Mouse (Mus musculus): ENCODE data around the gene Itga9. TPM values are rescaled to one million over a fixed set of nuclear protein-coding genes. Genes with fewer than 3 reads are reported as not detected.

Itga9 gene
- polyA plus RNA-seq, 1 experiment from 2014 or later, result 4.0 TPM

DNA sequence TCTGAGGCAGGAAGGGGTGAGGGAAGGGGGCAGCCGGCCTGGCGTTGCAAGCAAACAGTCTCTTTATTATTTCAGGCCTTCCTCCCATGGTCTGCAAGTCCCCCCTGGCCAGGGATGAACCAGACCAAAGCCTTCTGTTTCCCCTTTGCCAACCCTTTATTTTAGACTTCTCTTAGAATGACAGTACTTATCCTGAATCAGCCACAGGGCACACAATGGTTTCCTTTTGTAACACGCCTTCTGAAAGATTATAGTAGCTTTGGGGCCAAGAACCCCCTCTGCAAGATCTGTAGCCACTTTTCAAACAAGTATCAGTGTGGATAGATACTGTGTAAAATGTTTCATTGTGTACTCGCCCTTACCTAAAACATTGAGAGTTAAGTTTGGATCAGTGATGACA is 178.1 kb downstream of the Itga9 start:
- no peaks in the 10 kb centered on the region; the same call in 1 of the 2 replicates for H3K9me3 ChIP-seq (replicated peaks)
- no peaks in the 10 kb centered on the region for H3K36me3 ChIP-seq
- no peak overlapping the region for H3K27ac ChIP-seq (replicated peaks)
- DNase-seq (ENCODE audit: low spot score), result no peak
- WGBS, result 66% methylated on average over 4 of the region's 4 CpGs
- H3K4me3 ChIP-seq, result no peak overlapping the region
- H3K27me3 ChIP-seq (ENCODE audit: low read depth, poor library complexity, severe bottlenecking), result no peaks in the 10 kb centered on the region
- H3K4me1 ChIP-seq, result peaks cover 4% of the 10 kb centered on the region; the same call in 1 of the 2 replicates

DNA sequence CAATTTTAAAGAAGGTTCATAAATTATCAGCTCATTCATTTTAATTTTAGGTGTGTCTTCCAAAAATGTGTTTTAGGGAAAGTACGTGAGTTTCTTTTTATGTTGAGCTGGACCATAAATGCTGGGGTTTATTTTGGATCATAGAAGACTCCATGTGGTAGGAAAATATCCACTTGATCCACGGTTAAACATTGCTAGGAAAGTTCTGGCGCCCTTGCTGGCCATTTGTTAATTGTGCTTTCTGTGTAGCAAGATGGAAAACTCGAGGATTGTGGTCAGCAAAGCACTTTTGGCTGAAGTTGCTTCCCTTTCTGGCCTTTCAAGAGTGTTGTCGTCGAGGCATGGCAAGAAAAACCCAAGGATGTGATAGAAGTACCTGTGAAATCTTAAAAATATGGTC is 179.3 kb downstream of the Itga9 start:
- no peaks in the 10 kb centered on the region; the same call in 1 of the 2 replicates for H3K9me3 ChIP-seq (replicated peaks)
- H3K27ac ChIP-seq (replicated peaks), result no peak overlapping the region
- H3K27me3 ChIP-seq (ENCODE audit: low read depth, poor library complexity, severe bottlenecking), result no peaks in the 10 kb centered on the region
- DNase-seq (ENCODE audit: low spot score), result no peak
- no peaks in the 10 kb centered on the region for H3K36me3 ChIP-seq
- peaks cover 4% of the 10 kb centered on the region; the same call in 1 of the 2 replicates for H3K4me1 ChIP-seq
- H3K4me3 ChIP-seq, result no peak overlapping the region
- WGBS, result 87% methylated on average over 6 of the region's 6 CpGs

DNA sequence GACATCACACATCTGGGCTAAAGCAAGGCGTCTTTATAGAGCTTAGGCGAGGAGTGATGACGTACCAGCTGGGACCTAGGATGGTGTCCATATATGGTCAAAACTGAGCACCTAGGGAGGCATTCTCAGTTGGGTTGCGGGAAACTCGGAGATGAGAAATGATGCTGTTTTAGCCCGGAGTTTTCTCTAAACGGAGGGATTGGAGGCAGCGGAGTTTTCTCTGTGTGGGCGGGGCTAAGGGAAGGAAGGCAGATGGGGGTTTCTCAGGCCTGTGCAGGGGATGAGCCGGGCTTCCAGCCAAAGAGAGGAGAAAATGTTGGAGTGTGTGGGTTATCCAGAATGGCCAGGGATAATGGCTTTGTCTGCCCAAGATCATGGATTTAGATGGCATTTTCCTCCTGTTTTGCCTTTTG is 182.4 kb downstream of the Itga9 start:
- peaks cover 11% of the 10 kb centered on the region for H3K4me1 ChIP-seq
- H3K36me3 ChIP-seq, result no peaks in the 10 kb centered on the region
- WGBS, result 71% methylated on average over 10 of the region's 10 CpGs
- H3K27ac ChIP-seq (replicated peaks), result no peak overlapping the region
- no peaks in the 10 kb centered on the region for H3K27me3 ChIP-seq (ENCODE audit: low read depth, poor library complexity, severe bottlenecking)
- DNase-seq (ENCODE audit: low spot score), result no peak
- no peak overlapping the region for H3K4me3 ChIP-seq
- H3K9me3 ChIP-seq (replicated peaks), result no peaks in the 10 kb centered on the region

DNA sequence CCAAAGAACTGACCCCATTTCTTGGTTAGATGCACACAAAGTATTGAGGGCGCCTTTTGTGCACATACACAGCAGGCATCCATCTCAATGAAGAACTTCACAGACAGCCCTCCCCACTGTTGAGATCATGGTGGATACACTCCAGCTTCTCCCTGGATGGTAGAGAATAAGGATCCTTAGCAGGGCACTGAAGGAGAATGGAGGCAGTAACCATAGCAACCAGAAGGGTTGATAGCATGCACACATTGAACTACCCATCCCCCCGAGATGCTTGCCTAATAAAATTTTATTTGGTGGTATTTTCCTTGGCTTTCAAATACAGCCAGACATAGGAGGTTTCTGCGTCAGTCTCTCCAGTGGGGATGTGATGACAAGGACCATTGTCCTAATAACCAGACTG is 184.7 kb downstream of the Itga9 start:
- Histone ChIP-seq H3K4me3 (no peak overlapping the region), H3K4me1 (peaks cover 18% of the 10 kb centered on the region), H3K27me3 (ENCODE audit: low read depth, poor library complexity, severe bottlenecking) (no peaks in the 10 kb centered on the region), H3K27ac (replicated peaks) (no peak overlapping the region), H3K9me3 (replicated peaks) (no peaks in the 10 kb centered on the region), H3K36me3 (no peaks in the 10 kb centered on the region)
- 75% methylated on average over 3 of the region's 3 CpGs for WGBS
- DNase-seq (ENCODE audit: low spot score), result no peak

DNA sequence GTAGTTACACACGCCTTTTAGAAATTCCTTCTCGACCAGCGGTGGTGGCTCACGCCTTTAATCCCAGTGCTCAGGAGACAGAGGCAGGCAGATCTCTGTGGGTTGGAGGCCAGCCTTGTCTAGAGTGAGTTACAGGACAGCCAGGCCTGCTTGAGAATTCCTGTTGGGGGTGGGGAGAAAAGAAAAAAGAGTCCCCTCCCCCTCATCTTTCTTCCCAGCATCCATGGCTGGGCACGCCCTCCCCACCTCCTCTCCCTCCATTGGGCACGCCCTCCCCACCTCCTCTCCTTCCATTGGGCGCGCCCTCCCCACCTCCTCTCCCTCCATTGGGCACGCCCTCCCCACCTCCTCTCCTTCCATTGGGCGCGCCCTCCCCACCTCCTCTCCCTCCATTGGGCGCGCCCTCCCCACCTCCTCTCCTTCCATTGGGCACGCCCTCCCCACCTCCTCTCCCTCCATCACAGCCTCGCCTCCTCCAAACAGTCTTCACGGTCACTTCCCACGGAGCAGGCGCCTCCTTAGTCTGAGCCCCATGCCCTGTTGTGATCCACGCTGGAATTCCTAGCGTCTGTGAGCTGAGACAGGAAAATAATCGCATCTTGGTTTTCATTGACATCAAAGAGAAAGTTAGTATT is 186.8 kb downstream of the Itga9 start:
- H3K27ac ChIP-seq (replicated peaks), result no peak overlapping the region
- no peak overlapping the region for H3K4me3 ChIP-seq
- no peaks in the 10 kb centered on the region for H3K36me3 ChIP-seq
- DNase-seq (ENCODE audit: low spot score), result no peak
- 81% methylated on average over 16 of the region's 21 CpGs for WGBS
- no peaks in the 10 kb centered on the region for H3K27me3 ChIP-seq (ENCODE audit: low read depth, poor library complexity, severe bottlenecking)
- H3K4me1 ChIP-seq, result peaks cover 18% of the 10 kb centered on the region
- H3K9me3 ChIP-seq (replicated peaks), result no peaks in the 10 kb centered on the region

DNA sequence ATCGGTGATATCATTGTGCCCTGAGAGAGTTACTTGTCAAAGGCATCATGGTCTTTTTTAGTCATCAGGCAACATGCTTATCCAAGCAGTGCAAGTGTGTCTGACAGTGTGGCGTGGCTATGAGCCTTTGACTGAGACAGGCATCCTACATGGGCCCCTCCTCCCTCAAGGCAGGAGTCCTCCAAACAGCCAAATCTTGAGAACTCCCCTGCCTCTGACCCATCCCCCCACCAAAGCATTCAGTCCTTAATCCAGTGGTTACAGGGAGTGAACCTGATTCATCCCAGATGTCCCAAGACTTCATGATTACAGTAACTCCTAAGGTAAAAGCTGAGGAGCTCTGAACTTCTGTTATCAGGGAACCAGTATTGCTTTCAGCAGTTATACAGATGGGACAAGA is 188.2 kb downstream of the Itga9 start:
- no peaks in the 10 kb centered on the region for H3K27me3 ChIP-seq (ENCODE audit: low read depth, poor library complexity, severe bottlenecking)
- DNase-seq (ENCODE audit: low spot score), result no peak
- H3K36me3 ChIP-seq, result no peaks in the 10 kb centered on the region
- no peak overlapping the region for H3K4me3 ChIP-seq
- 0 out of 2 replicates have a peak overlapping the region, but pooled peaks have one; percentile 23 for H3K27ac ChIP-seq (replicated peaks)
- H3K9me3 ChIP-seq (replicated peaks), result no peaks in the 10 kb centered on the region
- H3K4me1 ChIP-seq, result peaks cover 23% of the 10 kb centered on the region
- WGBS, result 63% methylated on average over 2 of the region's 2 CpGs

DNA sequence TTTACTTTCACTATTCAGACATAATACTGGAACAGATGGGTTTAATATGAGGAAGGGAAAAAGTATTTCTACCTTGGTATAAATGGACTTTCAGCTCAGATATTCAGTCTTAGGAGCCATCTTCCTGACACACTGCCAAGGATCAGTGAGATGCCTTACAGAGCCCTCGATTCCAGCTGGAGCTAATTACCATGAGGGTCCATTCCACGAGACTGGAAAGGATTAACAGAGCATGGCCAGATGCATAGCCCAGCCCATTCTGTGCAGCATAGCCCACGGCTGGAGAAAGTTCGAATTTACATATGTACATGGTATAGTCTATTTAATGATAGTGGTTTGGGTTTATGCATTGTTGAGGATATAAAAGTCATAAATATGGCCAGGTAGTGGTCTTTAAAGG is 188.8 kb downstream of the Itga9 start:
- Histone ChIP-seq H3K27ac (replicated peaks) (no peak overlapping the region), H3K4me3 (no peak overlapping the region), H3K4me1 (peaks cover 23% of the 10 kb centered on the region), H3K27me3 (ENCODE audit: low read depth, poor library complexity, severe bottlenecking) (no peaks in the 10 kb centered on the region), H3K36me3 (no peaks in the 10 kb centered on the region), H3K9me3 (replicated peaks) (no peaks in the 10 kb centered on the region)
- WGBS, result 42% methylated on average over 4 of the region's 4 CpGs
- DNase-seq (ENCODE audit: low spot score), result no peak

DNA sequence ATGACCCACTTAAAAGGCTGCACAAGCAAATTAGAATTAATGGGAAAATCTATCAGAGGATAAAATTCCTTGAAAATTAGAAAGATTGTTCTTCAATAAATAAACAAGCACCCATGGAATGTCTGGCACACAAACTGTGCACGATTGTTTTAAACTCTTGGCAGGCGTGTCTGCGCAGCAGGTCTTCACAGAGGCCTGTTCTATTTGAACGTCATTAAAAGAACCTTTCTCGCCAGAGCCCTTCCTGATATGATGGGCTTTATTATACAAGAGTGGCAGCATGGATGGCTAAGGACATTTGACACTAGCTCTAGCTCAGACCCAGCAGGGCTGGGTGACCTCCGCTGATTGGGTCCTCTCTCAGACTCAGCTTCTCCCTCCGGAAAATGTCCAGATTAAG is 192.6 kb downstream of the Itga9 start:
- Histone ChIP-seq H3K27ac (replicated peaks) (no peak overlapping the region), H3K27me3 (ENCODE audit: low read depth, poor library complexity, severe bottlenecking) (no peaks in the 10 kb centered on the region), H3K4me3 (no peak overlapping the region), H3K4me1 (peaks cover 15% of the 10 kb centered on the region), H3K9me3 (replicated peaks) (no peaks in the 10 kb centered on the region), H3K36me3 (no peaks in the 10 kb centered on the region)
- 81% methylated on average over 7 of the region's 7 CpGs for WGBS
- no peak for DNase-seq (ENCODE audit: low spot score)

DNA sequence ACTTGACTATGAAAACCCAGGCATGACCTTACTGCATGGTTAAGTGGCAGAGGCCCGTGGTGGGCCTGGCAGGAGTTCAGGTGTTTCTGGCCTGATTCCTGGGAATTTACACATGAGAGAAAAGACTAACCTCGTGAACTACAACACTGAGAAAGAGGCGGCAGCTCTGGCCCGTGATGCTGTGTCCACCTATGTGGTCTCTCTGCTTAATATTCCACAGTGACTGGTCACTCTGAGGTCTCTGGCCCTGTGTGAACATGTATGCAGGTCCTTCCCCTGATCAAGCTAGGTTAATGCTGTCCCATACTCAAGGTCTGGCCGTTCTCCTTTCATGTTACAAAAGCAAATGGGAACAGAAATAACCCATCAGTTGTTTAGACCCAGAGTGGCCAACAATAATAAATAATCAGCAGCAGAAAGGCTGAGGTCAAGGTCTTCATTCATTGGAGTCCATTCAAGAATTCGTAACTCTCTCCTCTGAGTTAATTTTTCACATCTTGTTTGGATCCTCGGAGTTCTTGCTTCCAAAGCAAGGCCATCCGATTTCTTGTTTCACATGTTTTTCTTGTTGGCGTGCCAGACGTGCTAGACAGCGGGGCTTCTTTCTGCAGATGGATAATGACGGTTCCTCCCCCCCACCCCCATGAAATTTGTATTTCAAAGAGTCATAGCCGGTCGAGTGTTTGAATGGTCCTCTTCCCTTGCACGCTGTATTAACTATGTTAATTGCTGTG is 194.9 kb downstream of the Itga9 start:
- H3K4me1 ChIP-seq, result peaks cover 5% of the 10 kb centered on the region; the same call in 1 of the 2 replicates
- no peak overlapping the region for H3K4me3 ChIP-seq
- DNase-seq (ENCODE audit: low spot score), result no peak
- no peaks in the 10 kb centered on the region for H3K36me3 ChIP-seq
- no peak overlapping the region for H3K27ac ChIP-seq (replicated peaks)
- H3K27me3 ChIP-seq (ENCODE audit: low read depth, poor library complexity, severe bottlenecking), result no peaks in the 10 kb centered on the region
- no peaks in the 10 kb centered on the region for H3K9me3 ChIP-seq (replicated peaks)
- 75% methylated on average over 15 of the region's 15 CpGs for WGBS

DNA sequence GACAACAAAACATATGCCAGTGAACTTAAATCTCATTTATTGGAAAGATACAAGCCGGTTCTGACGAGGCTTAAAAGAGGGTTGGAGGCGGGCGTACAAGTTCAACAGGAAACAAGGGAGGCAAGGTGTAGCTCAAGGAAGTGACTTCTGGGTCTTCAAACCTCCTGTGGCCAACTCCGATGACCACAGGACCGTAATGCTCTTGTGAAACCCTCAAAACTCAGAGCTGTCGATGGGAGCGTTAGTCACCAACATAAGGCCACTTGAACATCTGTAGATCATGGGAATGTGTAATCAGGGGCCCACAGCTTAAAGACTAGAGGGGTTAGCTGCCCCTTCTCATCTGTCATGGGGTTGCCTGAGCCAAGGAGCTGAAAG is 195.4 kb downstream of the Itga9 start:
- 87% methylated on average over 8 of the region's 8 CpGs for WGBS
- DNase-seq (ENCODE audit: low spot score), result no peak
- Histone ChIP-seq H3K4me1 (peaks cover 5% of the 10 kb centered on the region; the same call in 1 of the 2 replicates), H3K36me3 (no peaks in the 10 kb centered on the region), H3K4me3 (no peak overlapping the region), H3K27me3 (ENCODE audit: low read depth, poor library complexity, severe bottlenecking) (no peaks in the 10 kb centered on the region), H3K27ac (replicated peaks) (no peak overlapping the region), H3K9me3 (replicated peaks) (no peaks in the 10 kb centered on the region)

DNA sequence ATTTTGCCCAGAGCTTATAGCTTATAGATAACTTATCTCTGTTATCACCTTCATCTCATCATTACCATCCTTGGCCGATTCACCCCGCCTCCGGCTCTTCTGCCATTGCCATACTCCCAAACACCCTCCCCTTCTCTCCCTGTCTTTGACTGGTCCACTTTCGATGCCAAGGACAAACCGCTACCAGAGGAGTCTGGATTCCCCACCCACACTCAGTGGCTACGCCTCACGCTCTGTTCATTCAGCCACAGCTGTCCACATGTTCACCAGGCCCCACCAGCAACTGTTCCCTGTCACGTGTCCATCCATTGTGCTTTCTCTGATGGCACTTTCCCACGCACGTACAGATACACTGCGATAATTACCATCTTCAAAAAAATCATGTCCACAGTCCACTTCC is 195.9 kb downstream of the Itga9 start:
- Histone ChIP-seq H3K4me3 (no peak overlapping the region), H3K4me1 (peaks cover 5% of the 10 kb centered on the region; the same call in 1 of the 2 replicates), H3K27ac (replicated peaks) (no peak overlapping the region), H3K9me3 (replicated peaks) (no peaks in the 10 kb centered on the region), H3K27me3 (ENCODE audit: low read depth, poor library complexity, severe bottlenecking) (no peaks in the 10 kb centered on the region), H3K36me3 (no peaks in the 10 kb centered on the region)
- 96% methylated on average over 11 of the region's 11 CpGs for WGBS
- no peak for DNase-seq (ENCODE audit: low spot score)

DNA sequence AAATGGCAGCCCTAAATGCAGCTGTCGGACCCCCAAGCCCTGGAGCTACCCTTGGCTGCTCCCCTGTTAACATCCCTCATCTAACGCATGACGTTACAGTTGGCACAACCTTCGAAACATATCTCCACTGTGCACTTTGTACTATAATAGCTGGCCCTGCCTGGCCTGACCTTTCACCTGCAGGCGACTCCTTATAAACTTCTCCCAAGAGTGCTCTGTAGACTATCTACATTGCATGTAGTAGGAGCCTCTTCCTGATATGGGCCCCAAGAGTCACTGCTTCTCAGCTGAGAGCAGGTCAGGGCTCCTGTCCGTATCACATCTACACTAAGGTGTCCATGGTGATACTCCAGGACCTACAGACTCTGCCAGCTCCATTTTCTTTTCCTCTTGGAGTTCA is 199.2 kb downstream of the Itga9 start:
- DNase-seq (ENCODE audit: low spot score), result no peak
- H3K27me3 ChIP-seq (ENCODE audit: low read depth, poor library complexity, severe bottlenecking), result no peaks in the 10 kb centered on the region
- no peak overlapping the region for H3K4me3 ChIP-seq
- H3K4me1 ChIP-seq, result no peaks in the 10 kb centered on the region
- 93% methylated on average over 6 of the region's 6 CpGs for WGBS
- H3K27ac ChIP-seq (replicated peaks), result no peak overlapping the region
- no peaks in the 10 kb centered on the region for H3K36me3 ChIP-seq
- no peaks in the 10 kb centered on the region for H3K9me3 ChIP-seq (replicated peaks)

DNA sequence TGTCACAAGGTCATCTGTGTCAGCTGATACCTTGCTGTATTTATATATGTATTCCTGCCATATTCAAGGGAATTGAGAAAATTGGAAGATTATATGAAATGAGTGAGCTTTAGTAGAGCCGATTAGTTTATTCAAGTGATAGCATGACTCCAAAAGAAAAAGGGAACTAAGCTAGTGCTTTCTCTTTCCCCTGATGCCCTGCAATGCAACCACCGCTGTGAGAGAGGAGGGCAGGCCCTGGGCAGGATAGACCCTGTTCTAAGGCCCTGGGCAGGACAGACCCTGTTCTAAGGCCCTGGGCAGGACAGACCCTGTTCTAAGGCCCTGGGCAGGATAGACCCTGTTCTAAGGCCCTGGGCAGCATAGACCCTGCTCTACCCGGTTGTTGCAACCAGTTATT is 201.2 kb downstream of the Itga9 start:
- Histone ChIP-seq H3K4me1 (no peaks in the 10 kb centered on the region), H3K36me3 (no peaks in the 10 kb centered on the region), H3K4me3 (no peak overlapping the region), H3K27me3 (ENCODE audit: low read depth, poor library complexity, severe bottlenecking) (no peaks in the 10 kb centered on the region), H3K27ac (replicated peaks) (no peak overlapping the region), H3K9me3 (replicated peaks) (no peaks in the 10 kb centered on the region)
- DNase-seq (ENCODE audit: low spot score), result no peak
- WGBS, result 95% methylated on average over 3 of the region's 3 CpGs

All from midbrain, embryonic 10.5 days (tissue).